Mouse (Mus musculus): ENCODE measurements around the gene Dusp16. TPM values are rescaled to one million over a fixed set of nuclear protein-coding genes. Genes with fewer than 3 reads are reported as not detected.
"Not testable (repeated sequence)": the region's sequence is repeated elsewhere in the genome, so short reads cannot be mapped to it uniquely, and the experiment has no call there.

The Dusp16 gene
- polyA plus RNA-seq, 1 experiment: 21.1 TPM

DNA sequence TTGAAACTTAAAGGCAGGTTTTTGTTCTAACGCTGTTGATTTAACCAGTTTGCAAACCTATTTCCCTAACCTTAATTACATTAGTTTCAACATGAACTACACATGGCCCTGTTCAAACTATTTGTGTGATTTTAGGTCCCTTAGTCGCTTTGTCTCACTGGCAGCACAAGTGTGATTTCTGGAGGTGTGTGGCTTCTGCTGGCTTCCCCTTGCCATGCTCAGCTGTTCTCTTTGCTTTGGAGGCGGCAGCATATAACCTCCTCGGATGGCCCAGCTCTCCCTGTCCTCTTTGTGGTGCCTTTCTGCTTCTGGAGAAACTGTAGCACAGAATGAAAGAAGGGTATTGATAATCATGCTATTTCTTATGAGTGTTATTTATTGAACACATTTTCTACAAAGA, 114.9 kb downstream of the Dusp16 start:
- no peak overlapping the region for H3K4me3 ChIP-seq (replicated peaks; ENCODE audit: extremely low read depth, low read depth, low read length)
- DNase-seq: no peak
- peaks cover 2% of the 10 kb centered on the region; the same call in 1 of the 2 replicates for H3K4me1 ChIP-seq (ENCODE audit: control insufficient read depth, insufficient read depth, low read length)
- no peak for TF ChIP-seq POLR2A (IDR thresholded peaks at IDR 0.05; ENCODE audit: borderline replicate concordance, extremely low read depth, low read depth, low read length)
- TF ChIP-seq CTCF (IDR thresholded peaks at IDR 0.05; ENCODE audit: insufficient read depth, low read length): no peak
- 79% methylated on average over 4 of the region's 4 CpGs for WGBS

DNA sequence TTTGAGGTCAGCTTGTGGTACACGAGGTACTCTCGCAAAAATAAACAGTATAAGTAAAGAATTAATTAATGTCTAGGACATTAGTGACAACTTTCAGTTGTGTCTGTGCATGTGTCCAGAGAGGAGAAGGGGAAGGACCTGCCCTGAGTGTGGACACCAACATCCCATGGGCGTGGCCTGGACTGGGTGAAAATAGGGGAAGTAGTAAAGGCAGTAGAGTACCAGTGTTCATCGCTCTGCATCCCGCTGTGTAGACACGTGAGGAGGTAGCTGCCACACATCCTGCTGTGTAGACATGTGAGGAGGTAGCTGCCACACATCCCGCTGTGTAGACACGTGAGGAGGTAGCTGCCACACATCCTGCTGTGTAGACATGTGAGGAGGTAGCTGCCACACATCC, 118.7 kb downstream of the Dusp16 start:
- not testable (repeated sequence) for H3K4me1 ChIP-seq (ENCODE audit: control insufficient read depth, insufficient read depth, low read length); DNase-seq; H3K4me3 ChIP-seq (replicated peaks; ENCODE audit: extremely low read depth, low read depth, low read length)
- 75% methylated on average over 8 of the region's 8 CpGs for WGBS

DNA sequence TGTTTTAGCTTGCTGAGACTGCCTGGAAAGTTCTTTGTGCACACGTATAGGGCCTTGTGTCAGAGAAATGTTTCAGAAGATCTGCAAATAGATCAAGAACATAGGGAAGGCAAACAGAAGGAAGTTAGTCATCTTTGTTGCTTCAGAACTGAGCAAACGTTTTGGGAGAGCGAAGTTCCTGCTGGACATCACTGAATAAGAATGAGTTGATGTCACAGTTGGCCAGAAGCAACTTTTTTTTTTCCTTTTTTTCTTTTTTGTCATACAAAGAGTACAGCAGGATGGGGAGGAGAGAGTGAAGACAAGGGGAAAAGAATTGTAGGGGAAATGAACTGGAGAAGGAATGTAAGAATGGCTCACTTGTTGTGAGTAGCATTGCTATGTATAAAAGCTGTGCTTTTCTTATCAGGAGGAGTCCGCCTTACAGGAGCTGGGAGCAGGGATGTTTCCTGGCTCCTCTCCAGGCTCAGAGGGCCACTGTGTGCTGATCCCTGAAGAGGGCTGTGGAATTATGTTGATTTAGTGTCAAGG, 121.5 kb downstream of the Dusp16 start:
- WGBS: 12% methylated on average over 4 of the region's 4 CpGs
- no peak for TF ChIP-seq CTCF (IDR thresholded peaks at IDR 0.05; ENCODE audit: insufficient read depth, low read length)
- no peak for TF ChIP-seq POLR2A (IDR thresholded peaks at IDR 0.05; ENCODE audit: borderline replicate concordance, extremely low read depth, low read depth, low read length)
- no peak for DNase-seq

DNA sequence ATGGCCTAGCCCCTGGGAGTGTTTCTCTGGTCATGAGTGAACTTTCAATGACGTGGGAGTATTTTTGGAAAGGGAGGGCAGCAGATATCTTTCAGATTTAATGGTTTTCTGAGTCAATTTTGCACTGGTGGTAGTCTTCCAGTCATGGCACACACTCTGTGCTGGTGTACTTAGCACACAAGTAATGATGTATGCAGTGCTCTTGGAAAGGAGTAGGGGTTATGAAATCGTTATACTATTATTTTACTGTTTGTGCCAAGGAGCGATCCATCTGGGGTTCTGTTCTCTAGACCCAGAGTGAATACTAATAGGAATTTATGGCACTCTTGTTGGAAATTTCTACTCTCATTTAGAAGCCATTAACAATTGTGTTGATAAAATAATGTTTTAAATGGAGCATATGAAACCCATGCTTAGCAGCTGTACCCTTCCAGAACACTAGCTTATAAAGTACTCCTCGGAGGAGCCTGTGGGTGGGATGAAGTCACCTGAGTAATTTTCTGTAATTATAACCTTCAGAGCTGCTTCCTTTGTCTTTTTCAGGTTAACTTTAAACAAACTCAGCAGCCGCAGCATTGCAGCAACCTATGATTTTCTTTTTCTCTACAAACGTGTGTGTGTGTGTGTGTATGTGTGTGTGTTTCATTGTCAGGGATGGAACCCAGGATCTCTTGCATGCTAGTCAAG, 123.1 kb downstream of the Dusp16 start:
- H3K4me3 ChIP-seq (replicated peaks; ENCODE audit: extremely low read depth, low read depth, low read length): no peak overlapping the region
- peaks cover 7% of the 10 kb centered on the region for H3K4me1 ChIP-seq (ENCODE audit: control insufficient read depth, insufficient read depth, low read length)
- no peak for DNase-seq
- 72% methylated on average over 6 of the region's 6 CpGs for WGBS
- TF ChIP-seq CTCF (IDR thresholded peaks at IDR 0.05; ENCODE audit: insufficient read depth, low read length) (no peak), POLR2A (IDR thresholded peaks at IDR 0.05; ENCODE audit: borderline replicate concordance, extremely low read depth, low read depth, low read length) (no peak)

More for the DNA sequence above, 121.5 kb downstream of the Dusp16 start:
- no peak overlapping the region for H3K4me3 ChIP-seq (replicated peaks; ENCODE audit: extremely low read depth, low read depth, low read length)
- peaks cover 7% of the 10 kb centered on the region for H3K4me1 ChIP-seq (ENCODE audit: control insufficient read depth, insufficient read depth, low read length)

DNA sequence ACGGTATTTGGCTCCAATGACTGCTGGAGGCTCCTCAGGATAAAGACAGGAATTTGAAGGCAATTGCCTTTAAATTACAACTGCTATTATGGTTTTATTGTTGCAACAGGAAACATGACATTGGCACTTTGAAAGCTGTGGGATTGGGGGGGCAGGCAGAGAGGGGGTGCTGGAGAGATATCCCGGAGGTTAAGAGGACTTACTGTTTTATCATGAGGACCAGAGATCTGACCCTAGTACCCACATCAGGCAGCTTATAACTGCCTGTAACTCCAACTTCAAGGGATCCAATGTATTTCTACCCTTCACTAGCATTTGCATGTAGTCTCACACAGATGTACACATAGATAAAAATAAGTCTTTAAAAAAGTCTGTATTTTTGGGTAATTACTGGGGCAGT, 123.9 kb downstream of the Dusp16 start:
- Histone ChIP-seq H3K4me1 (ENCODE audit: control insufficient read depth, insufficient read depth, low read length) (peaks cover 5% of the 10 kb centered on the region), H3K4me3 (replicated peaks; ENCODE audit: extremely low read depth, low read depth, low read length) (no peak overlapping the region)
- WGBS: 70% methylated on average over 2 of the region's 2 CpGs
- TF ChIP-seq POLR2A (IDR thresholded peaks at IDR 0.05; ENCODE audit: borderline replicate concordance, extremely low read depth, low read depth, low read length) (no peak), CTCF (IDR thresholded peaks at IDR 0.05; ENCODE audit: insufficient read depth, low read length) (no peak)
- DNase-seq: no peak

DNA sequence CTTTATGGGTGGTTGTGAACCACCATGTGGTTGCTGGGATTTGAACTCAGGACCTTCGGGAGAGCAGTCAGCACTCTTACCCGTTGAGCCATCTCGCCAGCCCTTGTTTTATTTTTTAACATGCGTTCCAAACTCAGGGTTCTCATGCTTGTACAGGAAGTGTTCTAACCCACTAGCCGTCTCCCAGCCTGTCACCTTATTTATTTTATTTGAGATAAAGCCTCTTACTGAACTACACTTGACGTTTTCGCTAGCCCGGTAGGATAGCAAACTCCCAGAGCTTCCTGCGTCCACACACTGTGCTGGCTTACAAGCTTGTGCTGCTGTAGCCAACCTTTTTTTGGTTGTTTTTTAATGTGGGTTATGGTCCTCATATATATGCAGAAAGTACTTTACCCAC, 126.6 kb downstream of the Dusp16 start:
- Histone ChIP-seq H3K4me3 (replicated peaks; ENCODE audit: extremely low read depth, low read depth, low read length) (no peak overlapping the region), H3K4me1 (ENCODE audit: control insufficient read depth, insufficient read depth, low read length) (peaks cover 2% of the 10 kb centered on the region; the same call in 1 of the 2 replicates)
- TF ChIP-seq POLR2A (IDR thresholded peaks at IDR 0.05; ENCODE audit: borderline replicate concordance, extremely low read depth, low read depth, low read length) (no peak), CTCF (IDR thresholded peaks at IDR 0.05; ENCODE audit: insufficient read depth, low read length) (no peak)
- 47% methylated on average over 9 of the region's 9 CpGs for WGBS
- DNase-seq: no peak

Other genes starting within 250 kb of the Dusp16 start
- 30.8 and 38.3 TPM in 2 replicates for gene Lrp6, start 225.7 kb downstream of the Dusp16 start, polyA plus RNA-seq (2012; rRNA removed)
- 9.5 and 11.8 TPM in 2 replicates for gene Mansc1, start 160.1 kb downstream of the Dusp16 start, polyA plus RNA-seq (2012; rRNA removed)
- gene Borcs5, start 153.1 kb downstream of the Dusp16 start, polyA plus RNA-seq (2012; rRNA removed): 11.1 and 11.5 TPM in 2 replicates
- gene Crebl2, start 37.5 kb upstream of the Dusp16 start, polyA plus RNA-seq (2012; rRNA removed): 15.9 and 25.1 TPM in 2 replicates
- gene Gpr19, start 106.0 kb upstream of the Dusp16 start, polyA plus RNA-seq (2012; rRNA removed): 6.0 and 9.2 TPM in 2 replicates
- gene Cdkn1b, start 127.8 kb upstream of the Dusp16 start, polyA plus RNA-seq (2012; rRNA removed): 26.9 and 31.6 TPM in 2 replicates
- 1.2 and 1.7 TPM in 2 replicates for gene Apold1, start 189.1 kb upstream of the Dusp16 start, polyA plus RNA-seq (2012; rRNA removed)
- gene Ddx47, start 219.0 kb upstream of the Dusp16 start, polyA plus RNA-seq (2012; rRNA removed): 35.8 and 55.7 TPM in 2 replicates

Measured in lung, adult 2 months (tissue).